Mouse (Mus musculus): Measurements from ENCODE around the gene Gusb.
A peak's percentile ranks its signal among the peaks of the same experiment; 100 is the strongest.
"Not testable (repeated sequence)": the region's sequence is repeated elsewhere in the genome, so short reads cannot be mapped to it uniquely, and the experiment has no call there.

Gusb gene

DNA sequence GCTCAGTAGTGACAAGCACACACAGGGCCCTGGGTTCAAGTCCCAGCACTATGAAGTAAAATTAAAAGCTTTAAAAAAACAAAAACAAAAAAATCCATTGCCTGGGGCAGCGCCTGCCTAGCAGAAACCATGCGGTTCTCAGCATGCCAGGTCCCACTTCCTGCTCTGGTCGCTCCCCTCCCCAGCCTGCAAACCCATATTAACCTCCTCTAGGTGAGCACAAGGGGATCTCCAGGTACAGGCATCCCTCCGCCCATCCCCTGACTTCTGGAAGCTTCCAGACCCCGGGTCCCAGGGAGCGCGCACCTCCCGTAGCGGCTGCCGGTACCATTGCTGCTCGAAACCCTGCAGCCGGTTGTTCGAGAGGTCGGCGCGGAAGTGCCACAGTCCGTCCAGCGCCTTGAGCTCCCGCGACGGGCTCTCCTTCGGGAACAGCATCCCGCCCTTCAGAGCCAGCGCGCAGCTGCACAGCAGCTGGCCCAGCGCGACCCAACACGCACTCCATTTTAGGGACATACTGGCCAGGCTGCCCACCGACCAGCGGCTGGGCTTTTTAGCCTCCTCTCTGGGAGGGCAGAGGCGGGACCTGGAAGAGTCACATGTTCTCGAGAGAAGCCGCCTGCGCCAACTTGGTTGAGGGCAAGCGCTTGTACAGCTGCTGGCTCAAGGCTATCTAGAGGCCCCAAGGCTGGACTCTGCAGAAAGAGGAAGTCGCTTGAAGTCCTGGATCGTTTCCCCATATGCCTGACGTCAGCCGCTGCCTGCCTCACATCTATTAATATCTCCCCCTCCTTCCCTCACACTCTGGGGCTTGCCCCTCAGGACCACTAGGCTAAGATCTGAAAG lies at the start of gene Gusb:
Gene Gusb (minus strand): TSS at position 749 of the 846 bp plus-strand sequence.
- peak; percentile 41 to 46 for DNase-seq (ENCODE audit: low spot score in 2 of 2)

DNA sequence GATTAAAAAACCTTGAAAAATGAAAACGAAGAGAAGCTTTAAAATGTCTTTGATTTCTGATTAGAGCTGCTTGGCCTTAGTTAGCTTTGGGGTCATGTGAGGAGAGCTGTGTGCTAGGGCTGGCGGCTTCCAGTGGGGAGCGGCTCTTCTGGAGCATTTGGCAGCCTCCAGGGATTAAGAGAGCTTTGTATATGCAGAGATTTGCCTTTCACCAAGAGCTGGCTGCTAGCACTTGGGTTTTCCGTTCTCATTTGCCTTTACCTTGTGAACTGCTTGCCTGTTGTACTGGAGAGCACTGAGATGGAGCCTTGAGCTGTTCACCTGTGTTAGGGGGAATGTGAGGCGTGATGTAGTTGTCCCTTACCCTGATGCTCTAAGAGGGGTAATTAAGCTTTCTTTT lies 49.7 kb upstream of the Gusb start:
- no peak for DNase-seq (ENCODE audit: low spot score in 2 of 2)

DNA sequence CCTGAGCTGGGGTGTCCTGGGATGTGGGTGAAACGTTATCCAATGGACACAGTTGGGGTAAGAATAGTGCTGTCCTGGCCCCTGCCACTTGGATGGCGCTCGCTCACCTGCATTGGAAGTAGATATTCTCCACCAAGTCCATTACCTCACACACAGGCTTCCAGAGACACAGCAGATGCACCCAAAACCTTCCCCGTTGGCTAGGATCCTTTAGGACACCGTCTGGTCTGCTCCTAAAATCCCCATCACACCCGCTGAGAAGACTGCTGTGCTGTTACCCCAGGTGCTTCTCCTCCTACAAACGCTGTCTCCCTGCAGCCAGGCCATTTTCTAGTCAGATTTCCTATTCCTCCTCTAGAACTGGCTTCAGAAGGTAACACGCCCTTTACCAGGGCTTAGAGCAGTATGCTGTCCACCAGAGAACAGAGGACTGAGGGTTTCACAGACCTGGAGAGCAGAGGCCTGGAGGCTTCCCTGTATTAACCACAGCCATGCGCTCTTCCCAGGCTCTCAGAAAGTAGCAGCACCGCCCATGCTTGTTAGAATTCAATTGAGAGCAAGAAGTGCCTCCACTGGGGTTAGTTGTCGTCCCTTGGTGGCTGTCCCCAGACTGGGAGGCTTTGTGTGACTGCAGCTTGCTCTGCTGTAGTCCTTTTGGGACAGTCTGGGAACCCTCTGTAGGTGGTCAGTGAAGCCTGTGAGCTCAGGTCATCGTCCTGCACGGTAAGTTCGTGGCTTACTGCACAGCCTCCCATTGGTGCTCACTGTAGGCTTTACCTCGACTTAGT lies 48.4 kb upstream of the Gusb start:
- no peak for DNase-seq (ENCODE audit: low spot score in 2 of 2)

DNA sequence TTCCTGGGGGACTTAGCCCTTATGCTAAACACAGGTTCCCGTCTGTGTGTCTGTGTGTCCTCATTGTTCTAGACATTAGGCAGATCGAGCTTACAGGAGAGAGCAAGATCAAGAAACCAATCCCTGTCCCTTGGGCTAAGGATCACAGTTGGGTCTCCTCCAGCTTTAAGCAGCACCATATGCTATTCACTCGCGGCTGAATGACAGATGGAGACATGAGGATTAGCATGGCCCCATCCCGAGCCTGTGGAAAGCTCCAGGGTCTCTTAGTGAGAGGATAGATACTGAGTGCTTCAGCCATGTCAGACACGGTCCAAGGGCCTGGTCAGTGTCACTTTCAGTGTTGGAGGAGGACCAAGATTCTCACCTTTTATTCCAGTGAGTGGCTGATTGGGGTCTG lies 47.6 kb upstream of the Gusb start:
- DNase-seq (ENCODE audit: low spot score in 2 of 2): no peak

DNA sequence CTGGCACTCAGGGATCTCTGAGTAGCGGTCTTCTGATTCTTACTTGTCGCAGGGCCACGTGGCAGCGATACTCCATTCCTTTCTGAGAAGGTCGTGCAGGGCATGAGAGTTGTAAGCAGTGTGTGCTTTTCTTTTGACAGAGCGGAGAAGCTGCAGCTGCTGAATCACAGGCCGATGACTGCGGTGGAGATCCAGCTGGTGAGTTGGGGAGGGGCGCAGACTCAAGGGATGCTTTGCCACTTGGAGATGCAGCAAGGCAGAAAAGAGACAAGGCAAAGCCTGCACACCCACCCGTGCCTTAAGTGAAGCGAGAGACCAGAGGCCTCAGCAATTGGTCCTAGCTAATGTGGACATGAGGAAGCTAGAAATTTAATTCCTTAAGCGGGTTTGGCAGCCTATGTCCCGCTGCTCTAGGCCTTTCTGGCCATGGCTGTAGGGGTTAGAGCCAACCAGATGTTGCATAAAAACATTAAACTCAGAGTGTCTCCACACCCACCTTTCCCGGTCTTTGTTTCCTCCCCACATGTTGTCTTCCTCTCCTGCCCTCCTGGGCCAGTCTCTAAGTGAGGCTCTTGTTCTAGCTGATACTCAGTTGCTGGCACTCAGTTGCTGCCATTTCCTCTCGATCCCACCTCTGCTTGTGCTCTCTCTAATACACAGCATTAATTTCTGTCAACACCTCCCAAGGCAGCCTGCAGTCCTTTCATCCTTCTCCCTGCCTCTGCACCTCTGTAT lies 46.1 kb upstream of the Gusb start:
- no peak for DNase-seq (ENCODE audit: low spot score in 2 of 2)

DNA sequence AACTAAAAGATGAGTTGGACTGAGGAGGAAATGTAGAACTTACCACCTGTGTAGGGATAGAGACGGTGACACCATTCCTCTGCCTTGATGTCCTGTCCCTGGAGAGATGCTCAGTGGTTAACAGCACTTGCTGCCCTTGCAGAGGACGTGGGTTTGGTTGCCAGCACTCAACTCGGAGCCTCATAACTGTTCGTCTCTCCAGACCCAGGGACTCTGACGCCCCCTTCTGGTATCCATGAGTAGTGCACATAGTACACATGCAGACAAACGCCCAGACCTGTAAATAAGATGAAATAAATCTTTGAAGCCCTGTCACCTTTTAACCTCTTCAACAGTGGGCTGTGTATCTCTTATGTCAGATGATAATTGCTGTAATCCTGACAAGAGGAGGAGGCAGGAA lies 44.2 kb upstream of the Gusb start:
- DNase-seq (ENCODE audit: low spot score in 2 of 2): no peak

DNA sequence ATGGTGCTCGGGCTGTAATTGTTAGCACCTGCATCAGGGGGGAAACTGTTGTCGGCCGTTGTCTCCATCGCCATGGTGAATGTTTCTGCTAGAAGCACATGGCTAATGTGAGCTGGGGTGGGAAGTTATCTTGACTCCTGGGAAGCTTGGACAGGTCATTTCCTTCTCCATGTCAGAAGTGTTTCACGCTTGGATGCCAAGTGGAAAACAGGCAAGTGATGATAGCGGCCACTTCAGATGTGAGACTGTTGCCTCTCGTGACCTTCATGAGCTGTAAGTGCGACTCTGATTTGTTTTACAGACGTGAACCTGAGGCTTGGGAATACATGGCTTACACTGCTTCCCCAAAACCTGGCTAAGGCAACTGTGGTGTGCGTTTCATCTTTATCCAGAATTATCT lies 43.7 kb upstream of the Gusb start:
- DNase-seq (ENCODE audit: low spot score in 2 of 2): no peak

DNA sequence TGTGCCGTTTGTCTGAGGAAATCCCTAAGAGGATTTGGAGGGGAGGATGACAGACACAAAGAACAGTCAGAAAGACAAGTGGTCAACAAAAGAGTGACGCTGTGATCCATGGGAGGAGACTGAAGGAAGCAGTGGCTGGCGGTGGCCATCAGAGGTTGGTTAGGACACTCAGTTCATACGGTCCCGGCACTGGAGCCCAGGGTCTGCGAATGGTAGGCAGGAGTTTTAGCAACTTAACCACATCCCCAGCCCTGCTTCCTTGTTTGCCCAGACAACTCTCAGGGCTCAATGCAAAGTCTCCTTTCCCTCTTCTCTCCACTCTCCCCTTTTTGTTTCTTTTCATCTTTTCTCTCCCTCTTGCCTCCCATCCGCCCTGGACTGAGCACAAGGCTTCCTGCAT lies 43.3 kb upstream of the Gusb start:
- no peak for DNase-seq (ENCODE audit: low spot score in 2 of 2)

DNA sequence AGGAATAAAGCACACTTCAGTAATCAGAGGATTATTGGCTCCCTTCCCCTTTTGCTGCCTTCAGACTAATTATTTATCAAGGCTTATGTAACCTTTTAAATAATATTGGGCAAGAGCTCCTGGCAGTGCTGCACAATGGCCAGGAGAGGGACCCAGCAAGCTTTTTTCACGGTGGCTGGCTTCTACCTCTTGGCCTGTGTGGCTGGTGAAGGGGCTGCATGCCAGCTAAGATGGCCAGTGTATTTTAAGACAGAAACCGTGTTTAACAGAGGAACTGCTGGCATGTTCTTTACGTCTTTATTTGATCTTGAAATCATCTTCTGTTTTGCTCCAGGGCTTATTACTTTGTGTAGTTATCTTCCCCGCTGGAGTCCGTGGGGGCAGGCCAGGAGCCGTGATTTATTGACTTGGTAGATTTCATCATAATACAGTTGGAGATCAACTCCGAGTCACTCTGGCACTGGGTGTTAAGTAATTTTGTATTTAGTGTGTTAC lies 41.4 kb upstream of the Gusb start:
- DNase-seq (ENCODE audit: low spot score in 2 of 2): no peak

DNA sequence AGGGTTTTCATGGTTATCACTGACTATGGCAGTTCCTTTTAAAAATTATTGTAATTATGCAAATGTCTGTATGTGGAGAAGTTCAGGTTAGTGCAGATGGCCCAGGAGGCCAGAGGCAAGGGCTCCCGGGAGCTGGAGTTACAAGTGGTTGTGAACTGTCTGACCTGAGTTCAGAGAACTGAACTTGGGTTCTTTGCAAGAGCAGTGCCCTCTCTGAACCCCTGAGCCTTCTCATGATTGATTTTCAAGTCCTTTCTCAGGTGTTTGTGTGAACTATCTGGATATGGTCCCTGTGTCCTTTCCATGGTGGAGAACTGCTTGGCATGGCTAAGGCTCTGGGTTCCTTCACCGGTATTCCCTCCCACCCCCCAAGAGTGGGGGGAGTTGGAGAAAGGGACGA lies 40.9 kb upstream of the Gusb start:
- DNase-seq (ENCODE audit: low spot score in 2 of 2): no peak

DNA sequence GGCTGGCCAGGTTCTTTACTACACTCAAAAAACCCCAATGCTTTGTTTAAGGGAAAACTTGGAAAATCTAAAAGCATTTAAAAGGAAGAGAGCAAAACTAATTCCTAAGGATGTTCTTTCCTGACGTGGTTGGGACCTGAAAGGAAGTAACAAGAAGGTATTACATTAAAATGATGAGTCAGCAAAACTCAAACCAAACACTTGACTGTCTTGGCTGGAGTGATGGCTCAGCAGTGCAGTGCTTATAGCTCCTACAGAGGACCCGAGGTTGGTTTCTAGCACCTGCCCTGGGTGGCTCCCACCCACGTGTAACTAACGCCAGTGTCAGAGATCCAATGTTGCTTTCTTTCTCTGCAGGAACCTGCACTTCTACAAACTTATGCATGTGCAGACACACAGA lies 38.4 kb upstream of the Gusb start:
- DNase-seq (ENCODE audit: low spot score in 2 of 2): no peak

DNA sequence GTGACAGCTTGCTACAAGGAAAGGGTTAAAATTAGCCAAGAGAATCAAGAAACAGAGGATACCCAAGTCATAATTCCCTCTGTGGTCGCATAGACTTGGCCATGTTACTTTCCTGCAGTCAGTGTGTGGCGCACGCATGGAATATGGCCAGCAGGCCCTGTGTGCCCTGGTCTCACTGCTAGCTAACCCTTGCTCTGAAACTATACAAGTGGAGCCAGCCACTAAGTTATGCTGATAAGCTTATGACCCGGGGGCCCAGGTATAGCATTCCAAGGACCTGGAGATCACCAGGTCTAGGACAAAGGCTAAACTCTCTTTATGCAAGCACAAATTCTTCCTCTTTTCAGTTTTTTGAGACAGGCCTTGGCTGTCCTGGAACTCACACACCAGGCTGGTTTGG lies 37.9 kb upstream of the Gusb start:
- DNase-seq (ENCODE audit: low spot score in 2 of 2): no peak

DNA sequence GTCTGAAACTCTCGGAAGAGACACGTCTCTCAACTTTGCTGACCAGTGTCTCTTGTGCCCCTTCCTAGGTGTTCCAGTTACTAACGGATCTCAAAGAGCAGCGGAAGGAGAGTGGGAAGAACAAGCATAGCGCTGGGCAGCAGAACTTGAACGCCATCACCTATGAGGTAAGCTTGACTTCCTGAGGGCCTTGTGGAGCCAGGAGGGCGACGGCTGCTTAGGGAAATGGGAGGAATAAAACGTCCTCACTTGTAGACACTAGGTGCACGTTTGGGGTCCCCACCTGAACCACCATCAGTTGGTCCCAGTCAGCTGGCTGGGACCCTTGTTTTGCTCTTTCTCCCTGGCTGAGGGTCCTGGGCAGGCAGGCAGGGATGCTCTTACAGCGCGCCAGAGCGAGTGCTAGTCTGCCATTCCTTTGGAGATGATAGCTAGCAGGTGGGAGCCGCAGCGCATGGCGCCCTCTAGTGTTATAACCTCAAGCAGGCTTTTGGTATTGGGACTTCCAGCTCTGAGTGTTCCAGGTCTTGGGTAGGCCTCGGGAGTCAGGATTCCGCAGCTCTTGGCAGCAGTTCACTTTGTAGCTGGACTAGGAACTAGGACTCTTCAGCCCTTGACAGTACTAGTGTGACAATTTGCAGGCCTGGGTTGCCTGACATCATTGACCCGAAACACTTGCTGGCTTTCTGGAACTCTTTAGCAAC lies 35.1 kb upstream of the Gusb start:
- DNase-seq (ENCODE audit: low spot score in 2 of 2): peak in 1 of 2 experiments; percentile 51

DNA sequence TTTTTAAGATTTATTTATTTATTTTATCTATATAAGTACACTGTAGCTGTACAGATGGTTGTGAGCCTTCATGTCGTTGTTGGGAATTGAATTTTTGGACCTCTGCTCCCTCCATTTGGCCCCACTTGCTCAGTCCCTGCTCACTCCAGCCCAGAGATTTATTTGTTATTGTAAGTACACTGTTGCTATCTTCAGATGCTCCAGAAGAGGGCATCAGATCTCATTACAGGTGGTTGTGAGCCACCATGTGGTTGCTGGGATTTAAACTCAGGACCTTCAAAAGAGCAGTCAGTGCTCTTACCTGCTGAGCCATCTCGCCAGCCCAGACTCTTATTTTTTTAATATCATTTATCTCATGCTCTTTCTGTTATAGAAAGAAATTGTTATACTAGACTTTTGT lies 33.5 kb upstream of the Gusb start:
- not testable (repeated sequence) for DNase-seq (ENCODE audit: low spot score in 2 of 2)

DNA sequence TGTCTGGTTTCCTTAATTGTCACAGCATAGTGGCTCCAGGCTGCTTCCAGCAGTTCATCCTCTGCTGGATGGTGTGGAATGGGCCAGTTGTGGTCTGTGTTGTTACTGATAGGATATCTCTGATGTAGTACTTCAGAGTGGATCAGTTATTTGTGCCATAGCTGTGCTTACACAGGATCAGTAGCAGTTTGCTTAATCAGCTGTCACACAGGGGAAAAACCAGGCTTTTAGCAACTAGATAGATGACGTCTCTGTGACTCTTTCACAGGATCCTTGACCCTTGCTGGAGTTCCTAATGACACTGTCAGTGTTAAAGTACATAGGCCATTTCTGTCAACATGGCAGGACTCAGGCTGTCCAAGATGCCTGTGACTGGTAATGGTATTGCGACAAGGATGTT lies 31.0 kb upstream of the Gusb start:
- no peak for DNase-seq (ENCODE audit: low spot score in 2 of 2)

DNA sequence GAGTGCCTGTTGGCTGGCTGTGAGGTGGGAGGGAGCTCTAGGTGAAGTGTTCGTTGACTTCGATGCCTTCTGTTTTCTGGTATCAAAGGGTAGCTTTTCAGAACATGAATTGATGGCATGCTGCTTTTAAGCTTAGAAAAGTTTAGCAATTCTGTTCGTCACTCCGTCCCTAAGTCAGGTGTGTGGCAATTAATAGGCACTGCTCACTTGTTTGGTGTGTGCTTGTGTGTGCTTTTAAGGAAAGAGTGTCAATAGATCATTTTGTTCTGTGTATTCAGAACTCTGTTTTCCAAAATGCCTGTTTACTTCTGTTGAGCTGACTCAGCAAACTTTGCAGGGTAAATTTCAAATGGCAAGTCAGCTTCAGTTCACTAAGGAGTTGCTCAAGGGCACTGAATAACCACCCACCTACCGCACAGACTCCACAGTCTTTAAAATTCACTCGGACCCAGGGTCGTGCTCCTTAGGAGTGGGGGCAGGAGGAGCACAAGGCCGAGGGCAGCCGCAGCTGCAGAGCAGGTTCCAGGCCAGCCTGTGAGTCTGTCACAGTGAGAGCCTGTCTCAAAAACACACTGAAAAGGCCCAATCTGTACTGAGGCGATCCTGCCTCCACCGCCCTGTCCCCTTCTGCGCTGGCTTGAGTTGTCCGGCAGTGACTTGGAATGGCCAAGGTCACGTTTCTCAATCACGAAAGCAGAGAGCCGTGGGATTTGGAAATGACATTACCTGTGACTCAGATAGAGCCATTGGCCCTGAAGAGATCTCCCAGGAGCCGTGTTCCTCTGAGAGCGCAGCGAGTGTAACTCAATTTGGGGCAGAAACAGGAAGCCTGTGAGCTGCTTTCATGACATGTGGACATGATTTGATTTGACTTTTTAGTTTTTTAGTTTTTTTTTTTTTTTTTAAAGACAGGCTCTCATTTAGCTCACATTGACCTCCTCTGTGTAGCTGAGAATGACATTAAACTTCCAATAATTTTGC lies 28.9 kb upstream of the Gusb start:
- DNase-seq (ENCODE audit: low spot score in 2 of 2): no peak

DNA sequence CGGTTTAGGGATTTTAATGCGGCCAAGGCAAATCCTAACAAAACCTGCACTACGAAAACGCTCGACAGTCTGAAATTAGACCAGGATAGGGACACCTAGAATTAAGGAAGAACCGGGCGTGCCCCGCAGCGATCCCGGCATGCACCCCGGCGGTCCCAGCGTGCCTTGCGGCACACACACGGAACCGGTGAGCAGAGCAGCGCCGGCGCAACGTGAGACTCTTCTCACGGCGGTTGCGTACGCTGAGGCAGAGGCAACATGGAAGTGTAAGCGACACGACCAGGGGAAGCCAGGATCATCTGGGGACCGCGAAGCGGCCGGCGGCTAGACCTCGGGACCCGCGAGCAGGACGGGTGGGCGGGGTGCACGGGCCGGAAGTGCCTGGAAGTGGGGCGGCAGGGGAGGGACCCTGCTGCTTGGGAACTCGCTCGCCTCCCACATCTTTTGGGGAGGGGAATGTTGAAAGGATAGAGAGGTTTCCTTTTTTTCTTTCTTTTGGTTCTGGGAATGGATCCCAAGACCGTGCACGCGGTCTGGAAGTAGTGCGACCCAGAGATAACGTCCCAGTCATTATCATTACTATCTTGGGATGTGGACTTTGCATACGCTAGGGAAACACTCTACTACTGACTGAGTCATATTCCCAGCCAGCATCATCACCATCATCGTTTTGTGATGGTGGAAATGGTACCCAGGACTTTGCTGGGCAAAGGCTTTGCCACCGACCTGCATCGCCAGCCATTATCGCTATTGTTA lies 26.5 kb upstream of the Gusb start, which contains the start of the genes Asl and Crcp:
Gene Asl (minus strand): TSS at position 106 of the 756 bp plus-strand sequence.
Gene Crcp (plus strand): TSS at position 149 of the 756 bp plus-strand sequence.
- peak; percentile 64 to 74 for DNase-seq (ENCODE audit: low spot score in 2 of 2)

DNA sequence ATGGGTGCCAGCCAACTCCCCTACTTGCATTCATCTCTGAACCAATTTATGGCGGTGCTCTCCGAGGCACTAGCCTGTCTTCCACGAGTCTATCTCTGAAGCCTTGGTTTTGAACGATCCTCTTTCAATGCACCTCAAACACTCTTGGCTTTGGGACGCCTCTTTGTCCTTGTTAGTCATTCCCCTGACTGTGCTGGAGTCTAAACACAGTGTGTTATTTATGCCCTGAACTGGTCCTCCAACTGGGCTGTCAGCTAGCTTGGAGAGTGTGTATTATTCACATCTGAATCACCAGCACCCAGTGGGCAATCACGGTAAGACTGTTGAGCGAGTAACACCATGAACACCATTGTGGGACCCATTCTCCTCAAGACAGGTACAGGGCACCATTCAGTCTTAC lies 24.8 kb upstream of the Gusb start:
- no peak for DNase-seq (ENCODE audit: low spot score in 2 of 2)

DNA sequence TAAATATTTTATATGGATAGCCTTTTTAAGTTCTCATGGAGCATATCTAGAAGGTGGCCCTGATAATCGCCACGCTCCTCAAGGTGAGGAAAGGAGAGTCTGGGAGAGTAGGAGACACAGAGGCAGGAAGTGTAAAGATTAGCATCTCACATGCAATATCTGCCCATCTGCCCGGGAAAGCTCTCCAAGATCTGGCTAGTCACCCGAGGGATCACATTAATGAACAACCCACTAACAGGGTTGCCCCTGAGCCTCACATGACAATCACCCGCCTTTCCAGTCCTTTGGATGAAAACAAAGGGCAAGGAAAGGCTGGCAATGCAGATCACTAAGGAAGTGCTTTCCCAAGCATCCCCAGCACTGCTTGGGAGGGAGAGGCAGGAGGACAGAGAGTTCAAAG lies 24.3 kb upstream of the Gusb start:
- DNase-seq (ENCODE audit: low spot score in 2 of 2): no peak

All from thymus, postnatal 10 days (tissue).